Mouse (Mus musculus): ENCODE measurements at regions not wholly inside any gene's neighbourhood (a gene's known extent, or its start where the extent isn't known, plus 50 kb on each side); places are given as distances from the start of the nearest gene placed in this dataset.
A peak's percentile ranks its signal among the peaks of the same experiment; 100 is the strongest.
"Not testable (repeated sequence)": the region's sequence is repeated elsewhere in the genome, so short reads cannot be mapped to it uniquely, and the experiment has no call there.

- no peak for DNase-seq
Measured at GRCm38 (mm10) chr11:27105920-27106319, 512.1 kb upstream of the Vrk2 start.

GRCm38 (mm10) chr11:27102906-27103305 is 509.1 kb upstream of the Vrk2 start:
- DNase-seq = no peak

GRCm38 (mm10) chr11:27102045-27102444 is 508.2 kb upstream of the Vrk2 start:
- no peak for DNase-seq

DNA sequence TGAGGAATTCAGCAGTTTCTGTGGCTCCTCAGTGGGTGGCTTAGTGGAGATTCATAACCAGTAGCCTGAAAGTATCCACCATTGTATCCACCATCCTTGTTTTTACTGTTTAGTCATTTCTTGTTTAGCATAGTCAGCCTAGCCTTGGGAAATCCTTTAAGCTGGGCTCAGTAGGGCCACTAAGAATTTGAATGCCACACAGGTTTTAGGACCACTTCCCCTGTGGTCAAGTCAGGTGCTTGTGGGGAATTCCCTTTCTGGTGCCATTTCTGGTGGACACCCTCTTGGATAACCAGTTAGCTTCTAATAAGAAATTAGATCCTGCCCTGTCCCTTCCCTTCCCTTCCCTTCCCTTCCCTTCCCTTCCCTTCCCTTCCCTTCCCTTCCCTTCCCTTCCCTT is 502.8 kb upstream of the Vrk2 start:
- no peak for DNase-seq

- DNase-seq = not testable (repeated sequence)
Measured at GRCm38 (mm10) chr11:27095460-27095859, 501.7 kb upstream of the Vrk2 start.

GRCm38 (mm10) chr11:27086516-27086915 is 492.7 kb upstream of the Vrk2 start:
- DNase-seq = no peak

- DNase-seq = no peak
Measured at GRCm38 (mm10) chr11:27081188-27081587, 487.4 kb upstream of the Vrk2 start.

GRCm38 (mm10) chr11:27070381-27070780 is 476.6 kb upstream of the Vrk2 start:
- no peak for DNase-seq

DNA sequence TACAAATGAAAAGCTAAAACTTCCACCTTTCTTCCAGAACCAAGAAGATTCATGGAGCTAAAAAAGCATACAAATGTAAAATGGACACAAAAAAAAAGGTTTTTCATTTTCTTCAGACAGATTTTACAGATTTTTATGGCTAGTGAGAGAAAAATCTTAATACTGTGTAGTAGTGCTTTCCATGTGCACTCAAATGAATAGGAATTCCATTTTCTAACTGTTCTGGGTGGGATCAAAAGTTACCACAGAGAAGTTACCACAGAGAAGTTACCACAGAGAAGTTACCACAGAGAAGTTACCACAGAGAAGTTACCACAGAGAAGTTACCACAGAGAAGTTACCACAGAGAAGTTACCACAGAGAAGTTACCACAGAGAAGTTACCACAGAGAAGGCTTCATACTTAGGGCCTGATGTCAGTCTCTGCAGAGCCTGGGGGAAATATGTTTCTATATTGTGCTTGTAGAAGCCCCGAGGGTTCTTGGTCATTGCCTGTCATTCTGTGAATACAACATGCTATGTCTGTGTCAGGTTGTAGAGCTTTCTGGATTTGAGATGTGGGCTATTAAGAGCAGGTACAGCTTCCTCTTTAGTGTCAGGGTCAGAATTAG is 433.5 kb upstream of the Vrk2 start:
- DNase-seq = no peak

DNA sequence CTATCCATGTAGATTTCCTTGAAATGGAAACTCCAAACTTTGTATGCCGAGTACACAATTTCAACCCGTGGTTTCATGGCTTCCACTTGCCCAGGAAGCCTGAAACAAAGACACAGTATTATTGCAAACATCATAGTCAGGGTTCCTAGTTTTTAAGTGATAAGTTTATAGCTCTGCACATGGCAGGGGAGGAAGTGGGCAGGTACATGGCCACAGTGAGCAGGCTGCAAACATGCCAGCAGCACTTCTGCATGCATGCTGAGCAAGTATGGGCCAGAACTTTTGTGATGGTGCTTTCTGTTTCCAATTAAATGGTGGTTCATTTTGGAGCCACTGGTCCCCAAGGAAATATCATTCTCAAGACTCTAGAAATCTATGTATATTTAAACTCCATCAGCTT is 431.7 kb upstream of the Vrk2 start:
- DNase-seq = no peak

DNA sequence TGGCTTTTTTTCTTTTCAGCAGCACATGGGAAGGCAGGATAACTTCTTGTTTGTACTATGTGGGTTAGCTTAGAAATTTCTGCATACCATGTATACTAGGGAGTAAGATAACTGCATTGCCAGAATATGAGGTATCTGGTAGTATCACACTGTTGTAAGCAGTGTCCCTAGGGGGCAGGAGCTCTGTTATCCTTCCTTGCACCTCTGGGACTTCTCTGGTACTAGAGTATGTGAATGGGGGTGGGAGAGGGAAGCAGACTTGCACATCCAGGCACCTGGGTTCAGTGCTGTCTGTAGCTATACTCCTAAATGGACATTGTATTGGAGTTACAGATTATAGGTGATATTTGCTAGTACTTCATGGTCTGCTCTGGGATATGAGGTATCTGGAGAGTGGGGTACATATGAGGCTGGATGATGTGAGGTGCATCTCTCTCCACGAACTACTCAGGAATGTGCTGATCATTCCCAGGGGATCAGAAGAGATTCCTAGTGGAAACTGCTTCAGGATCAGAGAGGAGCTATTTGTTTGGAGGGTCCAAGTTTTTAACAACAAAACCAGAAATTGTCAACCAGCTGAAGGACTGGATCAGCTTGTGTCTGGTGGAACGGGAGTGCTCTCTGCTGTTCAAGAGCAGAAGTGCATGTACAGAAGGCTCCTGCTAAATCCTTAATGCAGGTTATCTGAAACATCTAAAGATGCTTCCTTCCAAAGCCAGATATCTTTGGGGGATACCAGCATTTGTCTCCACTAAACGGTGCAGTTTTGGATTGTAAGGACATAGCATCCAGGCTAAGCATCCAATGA is 402.7 kb upstream of the Vrk2 start:
- peak; percentile 1 for DNase-seq

DNA sequence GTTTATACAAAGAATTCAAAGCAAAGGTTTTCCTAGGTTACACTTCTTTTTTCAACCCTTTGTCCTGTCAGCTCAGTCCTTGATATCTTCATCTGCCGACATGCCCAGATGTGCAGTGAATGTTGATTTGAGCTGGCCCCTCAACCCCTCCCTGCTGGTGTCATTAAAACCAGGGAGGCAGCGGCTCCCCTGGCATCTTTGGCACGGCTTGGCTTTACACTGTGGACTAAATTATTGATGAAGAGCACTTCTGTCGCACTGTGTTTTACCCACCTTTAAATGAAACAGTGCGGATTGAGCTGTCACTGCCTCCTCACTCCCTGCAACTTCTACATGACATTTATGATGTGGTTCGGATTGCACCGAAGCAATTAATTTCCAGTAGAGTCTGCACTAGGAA is 387.4 kb upstream of the Vrk2 start:
- DNase-seq = no peak

DNA sequence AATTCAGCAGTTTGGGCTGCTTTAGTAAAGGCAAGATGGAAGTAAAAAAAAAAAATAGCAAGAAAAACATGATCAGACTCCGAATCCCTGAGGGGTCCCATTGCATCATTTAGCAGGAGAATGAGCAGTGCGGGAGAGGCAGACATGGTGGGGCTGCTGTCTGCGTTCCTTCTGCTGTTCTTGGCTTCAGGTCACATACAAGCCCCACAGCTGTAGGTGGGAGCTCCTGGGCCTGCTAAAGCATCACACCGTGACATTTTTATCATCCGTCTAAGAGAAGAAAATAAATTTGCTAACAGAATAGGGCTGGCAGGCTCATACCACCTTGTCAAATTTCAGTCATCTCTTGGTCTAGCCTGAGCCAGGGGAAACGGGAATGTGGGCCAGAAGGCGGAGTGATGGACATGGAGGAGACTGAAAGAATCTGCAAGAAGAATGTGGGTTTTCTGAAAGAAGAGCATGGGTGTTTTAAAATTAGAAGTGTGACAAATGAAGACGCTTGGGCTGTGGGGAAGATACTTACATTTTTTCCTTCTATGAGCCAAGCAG is 378.8 kb upstream of the Vrk2 start:
- no peak for DNase-seq

GRCm38 (mm10) chr11:26971161-26971560 is 377.4 kb upstream of the Vrk2 start:
- DNase-seq = no peak

- DNase-seq = no peak
Measured at GRCm38 (mm10) chr11:26967427-26967826, 373.6 kb upstream of the Vrk2 start.

- DNase-seq = no peak
Measured at GRCm38 (mm10) chr11:26962928-26963667, 369.3 kb upstream of the Vrk2 start.

GRCm38 (mm10) chr11:26962040-26962927 is 368.5 kb upstream of the Vrk2 start:
- no peak for DNase-seq

DNA sequence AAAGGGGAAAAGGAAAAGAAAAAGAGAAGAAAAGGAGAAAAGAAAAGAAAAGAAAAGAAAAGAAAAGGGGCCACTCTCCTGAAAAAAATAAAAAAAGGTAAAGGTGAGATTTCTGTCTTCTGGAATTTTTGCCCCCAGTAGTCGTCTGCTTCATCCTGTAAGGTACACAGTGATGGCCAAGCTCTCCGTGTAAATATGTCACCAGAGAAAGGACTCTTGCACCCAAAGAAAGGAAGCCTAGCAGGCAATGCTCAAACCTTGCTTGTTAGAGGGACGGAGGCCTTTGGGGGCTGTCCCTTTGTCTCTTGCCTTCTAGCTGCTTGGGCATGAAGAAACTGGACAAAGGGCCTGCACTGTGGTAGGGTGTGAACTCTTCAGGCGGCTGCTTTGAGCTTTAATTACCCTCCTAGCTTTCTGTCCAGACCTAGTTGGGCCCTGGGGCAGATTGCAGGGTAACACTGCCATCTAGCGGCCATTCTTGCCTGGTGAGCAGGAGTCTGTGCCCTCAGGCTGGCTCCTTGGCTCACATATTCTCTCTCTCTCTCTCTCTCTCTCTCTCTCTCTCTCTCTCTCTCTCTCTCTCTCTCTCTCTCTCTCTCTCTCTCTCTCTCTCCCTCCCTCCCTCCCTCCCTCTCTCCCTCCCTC is 367.7 kb upstream of the Vrk2 start:
- peak; percentile 69 for DNase-seq

- no peak for DNase-seq
Measured at GRCm38 (mm10) chr11:26956153-26956552, 362.4 kb upstream of the Vrk2 start.

GRCm38 (mm10) chr11:26931766-26932165 is 338.0 kb upstream of the Vrk2 start:
- DNase-seq = no peak

GRCm38 (mm10) chr11:26907099-26907498 is 313.3 kb upstream of the Vrk2 start:
- DNase-seq = no peak

GRCm38 (mm10) chr11:26881635-26882034 is 287.8 kb upstream of the Vrk2 start:
- DNase-seq = no peak

All from cerebellum, adult 8-10 months (tissue).